Mouse (Mus musculus) ZHBTc4 (cell line): ENCODE measurements around the gene Mfap3l.

ENCODE experiments used
- DNase-seq: peaks from one replicate; pipeline ENCODE4 v3.0.0-alpha.2; 2011; ENCODE audit warnings: low read depth, low spot score

Mfap3l gene

DNA sequence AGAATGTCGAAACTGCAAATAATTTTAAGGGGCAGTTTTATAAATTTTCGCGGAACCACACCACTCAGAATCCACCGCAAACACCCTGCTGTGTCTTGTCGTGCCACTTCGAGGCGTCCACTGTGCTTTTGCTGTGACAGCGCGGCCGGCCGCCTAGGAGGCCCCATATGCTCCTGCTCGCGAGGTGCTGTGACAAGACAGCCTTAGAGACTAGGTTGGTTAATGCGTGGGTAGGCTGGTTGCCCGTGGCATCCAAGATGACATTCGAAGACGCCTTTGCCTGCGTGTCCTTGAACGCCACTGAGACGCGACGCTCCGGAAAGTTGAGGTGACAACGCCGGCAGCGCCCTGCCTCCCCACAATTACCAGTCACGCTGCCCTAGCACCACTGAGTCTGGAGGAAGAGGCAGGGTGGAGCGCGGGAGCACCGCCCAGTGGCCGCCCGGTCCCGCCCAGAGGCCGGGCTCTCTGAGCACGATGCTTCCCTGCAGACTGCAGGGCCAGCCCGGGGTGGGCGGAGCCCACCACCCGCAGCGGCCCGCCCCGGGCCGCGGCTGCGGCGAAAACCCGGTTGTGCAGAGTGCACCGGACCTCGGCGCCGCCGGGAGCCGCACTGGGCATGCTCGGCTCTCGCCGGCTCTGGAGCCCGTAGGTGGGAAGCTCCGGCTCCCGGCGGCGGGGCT lies at the start of gene Mfap3l:
TSS of gene Mfap3l (plus strand) at position 578 of the 683 bp plus-strand sequence.
- DNase-seq = peak; percentile 96

DNA sequence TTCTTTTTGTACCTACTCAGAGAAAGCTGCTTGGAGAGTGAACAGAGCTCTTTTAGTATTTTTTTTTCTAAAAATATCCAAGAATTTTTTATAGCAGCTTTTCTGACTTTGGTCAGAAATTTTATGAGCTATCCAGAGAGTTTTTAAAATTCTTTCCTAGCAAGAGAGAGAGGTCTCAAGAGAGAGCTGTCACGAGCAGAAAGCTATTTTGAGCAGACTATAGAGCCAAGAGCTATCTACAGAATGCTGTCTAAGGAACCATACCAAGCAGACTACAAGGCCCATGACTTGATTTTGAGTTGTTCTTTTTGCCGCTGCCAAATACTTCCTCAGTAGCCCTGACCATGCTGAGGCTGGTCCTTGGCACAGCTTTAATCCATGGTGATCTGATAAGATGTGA lies 49.3 kb upstream of the Mfap3l start:
- DNase-seq = no peak

DNA sequence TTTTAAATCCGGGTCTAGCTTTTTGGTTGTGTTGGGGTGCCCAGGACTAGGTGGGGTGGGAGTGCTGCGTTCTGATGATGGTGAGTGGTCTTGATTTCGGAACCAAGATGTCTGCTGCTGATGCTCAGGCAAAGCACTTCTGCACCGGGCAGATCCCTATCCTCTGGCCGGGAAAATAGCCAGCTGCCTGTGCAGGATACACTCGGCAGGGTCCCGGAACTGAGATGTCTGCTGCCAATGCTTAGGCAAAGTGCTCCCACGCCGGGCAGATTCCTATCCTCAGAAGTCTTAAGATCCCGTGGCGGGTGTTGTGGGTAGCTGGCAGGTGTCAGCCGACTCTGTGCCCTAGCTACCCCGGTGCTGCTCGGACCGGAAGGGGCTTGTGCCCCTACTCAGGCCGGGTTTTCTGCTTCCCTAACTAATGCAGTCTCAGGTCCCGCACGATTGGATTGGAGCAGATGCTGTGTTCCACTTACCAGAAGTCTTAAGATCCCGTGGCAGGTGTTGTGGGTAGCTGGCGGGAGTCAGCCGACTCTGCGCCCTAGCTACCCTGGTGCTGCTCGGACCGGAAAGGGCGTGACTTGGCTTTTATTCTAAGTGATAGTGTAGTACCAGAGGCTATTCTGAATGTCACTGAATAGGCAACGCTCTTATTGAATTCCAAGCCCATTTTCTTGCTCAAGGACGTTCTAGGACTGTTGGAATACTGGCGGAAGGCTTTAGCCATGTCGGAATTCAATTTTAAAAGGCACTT lies 41.1 kb upstream of the Mfap3l start:
- DNase-seq = peak; percentile 89

DNA sequence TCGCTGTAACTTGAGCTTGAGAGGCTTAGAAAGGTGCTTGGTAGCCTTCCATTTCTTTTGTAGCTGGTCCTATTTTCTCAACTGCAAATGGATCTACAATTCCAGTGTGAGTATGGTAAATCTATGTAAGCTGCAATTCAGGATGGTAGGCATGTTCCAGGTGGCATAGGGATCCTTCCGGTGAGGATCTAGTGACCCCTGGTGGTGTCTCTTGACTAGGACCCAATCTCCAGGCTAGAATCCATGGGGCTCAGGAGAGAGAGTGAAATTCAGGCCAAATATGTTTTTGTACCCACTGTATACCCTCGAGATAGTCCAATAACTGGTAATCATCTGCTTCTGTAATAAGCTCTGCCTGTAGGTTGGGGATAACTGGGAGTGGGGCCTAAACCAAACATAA lies 37.9 kb upstream of the Mfap3l start:
- peak; percentile 54 for DNase-seq

DNA sequence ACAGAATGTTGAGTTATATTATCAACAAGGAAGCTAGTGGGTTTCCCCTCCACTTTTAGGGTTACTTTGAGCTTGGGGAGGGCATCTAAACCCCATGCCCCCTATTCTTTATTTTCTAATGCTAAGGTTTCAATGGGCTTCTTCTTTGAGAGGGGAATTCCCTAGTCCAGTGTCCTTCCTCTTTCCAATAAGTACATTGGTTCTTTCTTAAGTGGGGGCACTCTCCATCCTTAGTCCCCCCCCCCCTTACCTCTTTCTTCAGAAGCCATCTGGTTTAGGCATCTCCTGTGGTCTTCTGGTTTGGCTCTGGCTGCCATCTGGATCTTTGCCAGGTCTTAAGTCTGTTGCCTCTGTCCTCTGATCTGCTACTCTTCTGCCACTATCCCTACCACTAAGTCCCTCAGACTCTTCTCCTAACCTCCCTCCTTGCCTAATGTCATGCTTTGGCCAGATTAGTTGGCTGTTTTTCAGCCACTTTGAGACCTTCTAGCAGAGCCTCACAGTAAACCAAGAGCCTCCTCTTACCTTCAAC lies 21.0 kb upstream of the Mfap3l start:
- DNase-seq = no peak

DNA sequence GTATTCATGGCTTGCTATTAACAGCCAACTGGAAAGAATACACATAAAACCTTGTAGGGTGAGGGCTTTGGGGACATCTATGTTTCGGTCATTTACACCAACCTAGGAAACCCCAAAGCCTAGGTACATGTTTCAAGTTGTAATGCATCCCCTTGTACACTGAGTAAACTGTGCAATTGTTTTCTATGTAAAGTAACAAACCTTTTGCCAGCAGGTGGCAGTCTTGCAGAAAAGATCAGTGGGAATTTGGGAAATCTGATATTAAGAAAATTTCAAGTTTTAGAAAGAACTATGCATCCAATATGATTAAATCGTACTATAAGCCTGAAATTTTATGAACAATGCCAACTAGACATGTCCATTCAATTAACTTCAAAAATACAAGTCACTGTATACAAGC lies 15.7 kb upstream of the Mfap3l start:
- peak; percentile 49 for DNase-seq

DNA sequence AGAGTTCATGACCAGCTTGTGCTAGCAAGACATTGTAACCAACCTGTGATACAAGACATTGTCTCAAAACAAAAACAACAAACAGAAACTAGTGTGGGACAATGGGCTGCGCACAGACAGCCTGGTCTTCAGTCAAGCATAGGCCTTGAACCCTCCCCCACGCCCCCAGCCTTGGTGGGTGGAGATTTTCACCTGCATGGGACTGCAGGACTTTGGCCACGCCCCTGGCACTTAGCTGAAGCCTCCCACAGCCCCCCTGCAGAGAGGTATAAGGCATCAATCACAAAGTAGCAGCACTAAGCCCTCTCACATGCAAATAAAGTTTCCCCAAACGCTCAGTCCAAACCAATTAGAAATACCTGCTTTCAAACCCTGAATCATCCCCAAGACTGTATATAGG lies 11.1 kb upstream of the Mfap3l start:
- peak; percentile 87 for DNase-seq

DNA sequence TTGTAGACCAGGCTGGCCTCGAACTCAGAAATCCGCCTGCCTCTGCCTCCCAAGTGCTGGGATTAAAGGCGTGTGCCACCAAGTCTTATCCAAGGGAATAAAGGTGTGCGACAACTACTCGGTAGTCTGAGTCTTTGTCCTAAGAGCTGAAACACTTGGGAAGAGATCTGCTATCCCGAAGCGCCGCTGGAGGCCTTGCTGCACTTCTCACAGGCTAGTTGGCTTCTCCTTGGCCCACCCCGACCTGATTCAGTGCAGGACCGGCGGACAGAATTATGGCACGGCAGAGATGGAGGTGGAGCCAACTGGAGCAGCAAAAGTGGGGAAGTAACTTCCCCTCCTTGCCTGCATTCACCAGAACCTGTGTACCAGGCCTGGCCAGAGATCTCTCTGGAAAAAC lies 10.6 kb upstream of the Mfap3l start:
- peak; percentile 45 for DNase-seq

DNA sequence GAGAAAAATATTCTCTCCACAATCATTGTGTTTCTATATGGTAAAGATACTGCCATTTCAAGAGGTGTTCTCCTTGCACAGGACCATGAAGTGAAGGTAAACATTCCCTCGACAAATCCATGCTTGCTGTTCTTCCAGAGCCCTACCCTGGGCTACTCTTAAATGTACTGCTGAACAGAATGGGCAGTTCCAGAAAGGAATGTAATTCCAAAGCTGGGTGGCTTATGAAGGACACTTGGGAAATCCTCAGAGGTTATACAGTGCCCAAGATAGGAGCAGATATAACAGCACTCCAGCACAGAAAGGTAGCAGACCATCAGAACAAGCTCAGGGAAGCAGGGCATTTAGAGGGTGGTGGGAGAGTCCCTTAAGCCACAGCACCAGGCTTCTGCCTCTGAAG lies 9.2 kb upstream of the Mfap3l start:
- no peak for DNase-seq

DNA sequence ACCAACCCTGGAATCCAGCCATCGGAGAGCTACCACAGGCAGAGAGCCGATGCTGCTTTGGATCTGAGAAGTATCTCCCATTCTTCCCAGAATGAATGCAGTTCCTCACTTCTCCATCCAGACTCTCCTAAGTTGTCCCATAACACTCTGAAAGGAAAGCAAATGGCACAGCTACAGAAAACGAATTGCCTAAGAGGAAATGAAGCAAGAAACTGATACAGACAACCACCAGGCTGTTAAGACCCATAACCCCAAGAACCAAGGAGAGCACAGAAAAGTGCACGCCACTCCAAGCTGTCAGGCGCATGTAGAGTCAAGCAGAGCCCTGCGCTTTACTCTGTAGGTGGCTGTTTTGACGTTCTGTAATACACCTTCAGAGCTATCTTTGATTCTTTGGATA lies 7.9 kb upstream of the Mfap3l start:
- DNase-seq = no peak

DNA sequence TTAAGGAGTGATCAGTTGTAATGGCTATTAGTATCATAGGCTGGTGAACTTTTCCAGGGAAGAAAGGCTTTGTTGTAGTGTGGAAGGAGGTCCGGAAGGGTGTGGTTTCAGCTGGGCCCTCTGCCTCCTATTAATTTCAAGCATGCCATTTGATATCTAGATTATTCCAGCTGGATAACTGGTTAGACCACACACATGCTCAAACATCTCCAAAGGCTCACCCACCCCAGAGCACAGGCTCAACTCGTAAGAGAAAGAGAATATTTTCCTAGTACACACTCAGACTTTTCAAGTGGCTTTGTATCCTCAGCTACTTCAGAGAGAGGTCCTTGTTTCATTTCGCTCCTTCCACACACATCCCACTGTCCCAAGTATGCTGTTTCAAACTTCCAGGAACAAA lies 4.7 kb upstream of the Mfap3l start:
- no peak for DNase-seq

DNA sequence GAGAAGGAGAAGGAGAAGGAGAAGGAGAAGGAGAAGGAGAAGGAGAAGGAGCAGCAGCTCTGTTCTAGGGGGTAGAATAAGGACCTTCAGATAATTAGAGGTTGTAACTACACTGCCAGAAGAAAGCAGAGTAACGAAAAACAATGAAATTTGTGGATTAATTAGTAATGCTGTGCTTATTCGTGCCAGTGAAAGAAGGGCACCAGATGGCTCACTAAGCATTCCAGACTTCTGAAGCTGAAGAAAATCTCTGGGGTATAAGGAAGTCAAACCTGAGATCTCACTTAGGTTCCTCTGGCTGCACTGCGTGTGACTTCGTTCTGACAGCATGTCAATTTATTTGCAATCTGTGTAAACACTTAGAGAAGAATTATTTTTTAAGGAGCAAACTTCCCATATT lies 3.6 kb upstream of the Mfap3l start:
- DNase-seq = no peak

DNA sequence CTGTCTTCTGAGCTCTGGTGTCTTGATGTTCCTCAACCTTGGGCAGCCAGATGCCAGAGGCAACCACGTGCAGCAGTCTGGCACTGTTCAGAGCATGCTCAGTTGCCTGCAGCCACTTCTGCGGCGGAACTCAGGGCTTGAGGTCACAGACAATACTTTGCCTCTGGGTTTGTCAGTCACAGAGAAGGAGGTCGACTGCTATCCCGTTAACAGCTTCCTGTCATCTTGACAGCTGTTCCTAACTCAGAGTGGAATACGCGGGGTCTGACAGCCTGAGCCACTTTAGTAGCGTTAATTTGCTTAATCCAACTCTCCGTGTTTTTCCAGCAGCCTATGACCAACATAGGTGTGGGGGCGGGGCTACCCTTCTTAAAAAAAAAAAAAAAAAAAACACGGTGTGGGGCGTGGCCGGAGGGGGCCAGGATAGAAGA lies 1.1 kb upstream of the Mfap3l start:
- DNase-seq = peak; percentile 86

DNA sequence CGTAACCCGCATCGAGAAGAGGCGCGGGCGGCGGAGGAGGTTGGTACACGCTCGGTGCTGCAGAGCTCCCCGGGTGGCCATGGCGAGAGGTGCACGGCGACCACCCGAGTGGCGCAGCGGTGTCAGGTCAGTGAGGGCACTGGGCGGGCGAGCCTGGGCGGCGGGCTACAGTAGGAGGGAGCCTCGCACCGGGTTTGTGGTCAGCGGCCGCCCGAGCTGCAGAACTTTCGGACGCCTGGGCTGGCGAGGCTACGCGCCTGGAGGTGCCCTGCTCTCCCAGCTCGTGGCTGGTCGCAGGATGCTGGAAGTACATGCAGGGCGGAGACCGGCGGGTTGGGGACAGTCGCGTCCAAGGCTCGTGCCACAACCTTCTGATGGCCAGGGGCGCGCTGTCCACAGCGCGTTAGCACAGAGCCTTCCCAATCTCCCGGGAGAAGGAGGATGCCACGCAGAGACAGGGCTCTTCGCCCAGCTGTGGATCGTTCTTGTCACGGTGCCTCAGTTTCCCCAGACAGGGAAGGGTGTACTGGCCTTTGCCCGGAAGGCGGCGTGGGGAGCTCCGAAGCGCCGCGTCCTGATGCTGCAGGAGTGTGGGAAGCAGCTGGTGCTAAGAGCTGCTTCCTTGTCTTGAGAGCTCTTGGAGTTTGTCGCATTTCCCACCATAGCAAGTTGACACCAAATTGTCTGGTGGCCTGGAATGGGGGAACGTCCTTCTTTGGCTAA lies 467 bp downstream of the Mfap3l start:
- peak; percentile 53 for DNase-seq

DNA sequence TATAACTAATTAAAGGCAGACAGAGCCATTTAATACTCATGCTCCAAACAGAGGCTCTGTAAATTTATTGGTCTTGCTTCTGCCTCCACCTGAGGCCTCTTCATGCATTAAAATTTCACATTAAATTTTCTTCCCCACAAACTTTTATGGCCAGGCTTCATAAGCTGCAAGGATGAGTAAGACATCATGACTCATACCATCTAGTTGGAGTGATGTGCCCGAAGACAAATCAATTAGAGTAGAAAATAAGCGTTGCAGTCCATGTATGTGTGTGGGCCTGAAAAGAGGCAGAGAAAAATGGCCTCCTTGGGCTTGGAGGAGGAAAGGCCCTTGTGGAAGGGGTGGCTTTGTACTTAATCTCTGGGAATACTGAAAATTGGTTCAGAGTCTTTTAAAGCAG lies 2.3 kb downstream of the Mfap3l start:
- DNase-seq = no peak

DNA sequence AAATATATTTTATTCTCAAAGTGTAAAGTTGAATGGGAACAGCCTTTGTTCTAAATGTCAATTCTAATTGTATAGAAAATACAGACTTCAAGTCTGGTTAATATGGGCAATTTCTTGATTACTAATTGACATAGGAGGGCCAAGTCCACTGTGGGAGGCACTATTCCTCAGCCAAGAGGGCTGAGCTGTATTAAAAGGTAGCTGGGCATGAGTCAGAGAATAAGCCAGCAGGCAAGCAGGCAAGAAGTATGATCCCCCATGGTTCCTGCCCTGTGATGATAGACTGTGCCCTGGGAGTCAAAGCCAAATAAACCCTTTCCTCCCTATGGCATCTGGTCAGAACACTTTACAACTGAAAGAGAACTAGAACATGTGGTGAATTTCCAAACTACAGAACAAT lies 3.2 kb downstream of the Mfap3l start:
- no peak for DNase-seq

DNA sequence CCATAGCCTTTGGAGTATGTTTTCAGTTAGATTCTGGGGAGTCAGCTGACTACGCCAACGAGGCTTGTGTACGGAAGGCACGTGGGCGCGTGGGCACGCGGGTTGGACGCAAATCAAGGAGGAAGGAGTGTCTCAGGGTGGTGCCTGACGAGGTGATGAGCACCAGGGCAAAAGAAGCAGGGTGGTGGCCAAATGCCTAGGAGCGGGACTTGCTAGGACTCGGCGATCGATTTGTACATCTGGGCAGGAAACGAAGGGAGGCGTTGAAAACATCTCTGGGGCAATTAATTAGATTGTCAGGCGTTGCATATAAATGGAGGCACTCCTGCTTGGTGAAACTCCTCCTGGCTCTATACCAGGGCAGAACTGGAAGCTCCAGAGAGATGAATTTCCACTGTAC lies 7.4 kb downstream of the Mfap3l start:
- DNase-seq = peak; percentile 12

DNA sequence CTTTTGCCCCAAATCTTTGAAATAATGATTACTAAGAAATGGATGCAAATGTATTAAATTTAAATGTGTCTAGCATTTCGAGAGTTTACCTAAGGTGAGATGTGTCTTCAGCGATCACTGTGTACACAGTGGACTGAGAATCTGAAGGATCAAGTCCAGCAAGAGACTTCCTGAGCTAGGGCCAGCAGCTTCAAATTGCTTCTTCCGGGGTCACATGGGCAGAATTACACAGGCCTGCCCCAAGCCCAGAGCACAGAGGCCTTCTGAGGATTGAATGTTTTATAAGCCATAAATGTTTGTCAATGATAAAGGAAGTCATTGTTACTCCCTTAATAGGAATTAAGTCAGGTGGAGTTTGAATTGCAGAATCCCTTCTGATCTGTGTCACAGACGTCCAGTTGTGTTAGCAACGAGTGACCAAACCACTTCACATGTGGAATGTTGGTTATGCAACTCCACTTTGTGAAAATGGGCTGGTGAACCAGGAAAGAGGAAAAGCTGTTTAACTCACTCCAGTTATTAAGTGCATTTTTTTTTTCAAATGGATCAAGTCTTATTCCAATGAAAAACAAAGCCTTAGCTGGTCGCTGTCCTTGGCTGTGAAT lies 10.9 kb downstream of the Mfap3l start:
- DNase-seq = no peak

DNA sequence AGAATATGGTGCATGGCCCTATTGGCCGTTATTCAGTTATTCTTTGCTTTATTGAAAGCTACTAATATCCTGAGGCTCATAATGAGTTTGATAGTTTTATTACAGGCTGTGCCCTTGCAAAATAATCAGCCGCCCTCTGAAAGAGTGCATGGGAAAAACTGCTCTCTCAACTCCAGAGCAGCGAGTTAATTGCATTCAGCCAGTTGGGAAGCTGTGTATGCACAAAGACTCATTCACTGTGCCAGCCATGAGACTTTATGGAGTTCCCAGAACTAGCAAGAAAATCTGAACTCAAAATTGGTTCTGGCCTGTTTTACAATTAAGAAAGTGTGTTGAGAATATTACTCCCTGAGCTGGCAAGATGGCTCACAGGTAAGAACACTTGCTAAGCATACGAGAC lies 12.5 kb downstream of the Mfap3l start:
- DNase-seq = no peak

DNA sequence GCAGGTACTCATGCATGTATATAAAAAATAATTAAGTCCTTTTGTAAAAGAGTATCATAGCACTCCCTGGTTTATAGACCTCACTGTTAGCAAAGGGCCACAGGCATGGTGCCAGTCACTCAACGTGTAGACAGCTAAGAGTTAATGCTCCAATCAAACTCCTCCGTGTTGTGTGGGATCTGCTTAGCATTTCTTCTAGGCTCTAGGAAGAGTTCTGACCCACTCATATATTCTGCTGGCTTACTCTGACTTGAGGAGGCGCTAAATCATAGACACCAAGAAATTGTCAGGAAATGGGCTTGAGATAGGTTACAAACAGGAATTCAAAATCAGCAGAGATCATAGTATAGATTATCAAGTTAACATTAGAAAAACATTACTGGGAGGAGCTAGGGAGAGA lies 13.3 kb downstream of the Mfap3l start:
- DNase-seq = no peak

DNA sequence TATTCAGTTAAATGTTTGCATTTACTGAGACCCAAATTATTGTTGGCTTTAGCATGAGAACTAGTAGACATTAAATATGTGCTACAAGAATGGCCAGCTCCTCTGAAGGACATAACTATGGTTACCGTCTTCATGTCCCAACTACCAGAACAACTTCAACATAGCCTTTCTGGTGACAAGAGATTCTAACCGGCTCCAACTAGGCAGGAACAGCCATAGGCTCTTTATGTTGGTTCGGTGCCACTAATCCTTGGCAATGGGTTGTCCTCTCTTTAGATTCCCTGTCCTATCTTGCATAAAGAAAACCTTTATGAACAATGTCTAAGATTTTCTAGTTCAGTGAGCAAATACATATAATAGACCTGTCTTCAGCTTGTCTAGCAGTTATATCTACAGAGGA lies 14.7 kb downstream of the Mfap3l start:
- DNase-seq = no peak

DNA sequence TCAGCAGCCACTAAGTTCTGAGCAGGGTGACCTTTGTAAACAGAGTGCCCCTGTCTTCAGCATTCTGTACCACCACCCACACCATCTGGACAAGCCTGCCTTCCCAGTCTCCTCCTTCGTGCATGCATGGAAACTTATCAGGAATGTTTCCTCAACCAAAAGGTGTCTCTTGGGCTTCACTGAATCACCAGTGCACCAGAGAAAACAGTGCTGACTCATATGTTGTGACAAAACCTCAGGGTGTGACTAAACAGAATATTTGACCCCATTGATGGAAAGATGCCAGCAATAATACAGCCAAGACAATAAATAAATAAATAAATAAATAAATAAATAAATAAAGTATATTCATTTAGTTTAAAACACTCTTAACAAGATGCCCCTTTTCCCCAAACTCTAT lies 16.5 kb downstream of the Mfap3l start:
- no peak for DNase-seq
